Mouse (Mus musculus): Measurements from ENCODE around the gene Ing1.

Ing1 gene

GRCm38 (mm10) chr8:11591837-11592236 is 36.5 kb downstream of the Ing1 start:
- no peak for DNase-seq (ENCODE audit: low read depth)

GRCm38 (mm10) chr8:11592296-11592695 is 36.9 kb downstream of the Ing1 start:
- DNase-seq (ENCODE audit: low read depth) = no peak

GRCm38 (mm10) chr8:11593222-11593884 is 38.0 kb downstream of the Ing1 start:
- DNase-seq (ENCODE audit: low read depth) = no peak

GRCm38 (mm10) chr8:11600301-11600951 is 45.1 kb downstream of the Ing1 start:
- no peak for DNase-seq (ENCODE audit: low read depth)

- peak; percentile 80 for DNase-seq (ENCODE audit: low read depth)
Observed at GRCm38 (mm10) chr8:11602006-11602680, 46.8 kb downstream of the Ing1 start.

- no peak for DNase-seq (ENCODE audit: low read depth)
Observed at GRCm38 (mm10) chr8:11608848-11609247, 53.5 kb downstream of the Ing1 start.

All from NIH3T3 (cell line).